Mouse (Mus musculus): Measurements from ENCODE around the gene Aspscr1. TPM values are rescaled to one million over a fixed set of nuclear protein-coding genes. Genes with fewer than 3 reads are reported as not detected.

Gene Aspscr1
- total and polyA plus RNA-seq, 3 experiments = 35.2 to 38.6 (median 38.3) TPM

DNA sequence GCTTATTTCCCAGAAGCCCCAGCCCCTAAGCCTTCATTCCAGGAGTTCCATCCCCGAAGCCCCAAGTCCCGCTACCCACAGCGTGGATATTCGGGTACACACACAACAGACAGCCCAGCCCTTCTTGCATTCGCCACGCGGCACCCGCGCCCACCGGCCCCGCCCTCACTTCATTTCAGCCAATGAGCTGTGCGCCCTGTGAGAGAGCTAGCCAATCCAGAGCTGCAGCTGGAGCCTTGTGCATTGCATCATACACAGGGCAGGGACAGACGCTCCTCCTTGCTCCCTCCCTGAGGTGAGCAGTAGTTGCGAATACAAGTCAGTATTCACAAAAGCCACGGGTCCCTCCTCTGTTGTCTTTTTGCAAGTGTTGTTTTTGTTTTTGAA is 29.2 kb upstream of the Aspscr1 start, which contains the start of gene Pycr1:
Gene Pycr1, minus strand, starts transcription at position 169 of the 387 bp plus-strand sequence.
- intact Hi-C loops (cut with DNase I) = no loop called here
- peak within 1 kb of the TSS; percentile 59 for H3K4me3 ChIP-seq

DNA sequence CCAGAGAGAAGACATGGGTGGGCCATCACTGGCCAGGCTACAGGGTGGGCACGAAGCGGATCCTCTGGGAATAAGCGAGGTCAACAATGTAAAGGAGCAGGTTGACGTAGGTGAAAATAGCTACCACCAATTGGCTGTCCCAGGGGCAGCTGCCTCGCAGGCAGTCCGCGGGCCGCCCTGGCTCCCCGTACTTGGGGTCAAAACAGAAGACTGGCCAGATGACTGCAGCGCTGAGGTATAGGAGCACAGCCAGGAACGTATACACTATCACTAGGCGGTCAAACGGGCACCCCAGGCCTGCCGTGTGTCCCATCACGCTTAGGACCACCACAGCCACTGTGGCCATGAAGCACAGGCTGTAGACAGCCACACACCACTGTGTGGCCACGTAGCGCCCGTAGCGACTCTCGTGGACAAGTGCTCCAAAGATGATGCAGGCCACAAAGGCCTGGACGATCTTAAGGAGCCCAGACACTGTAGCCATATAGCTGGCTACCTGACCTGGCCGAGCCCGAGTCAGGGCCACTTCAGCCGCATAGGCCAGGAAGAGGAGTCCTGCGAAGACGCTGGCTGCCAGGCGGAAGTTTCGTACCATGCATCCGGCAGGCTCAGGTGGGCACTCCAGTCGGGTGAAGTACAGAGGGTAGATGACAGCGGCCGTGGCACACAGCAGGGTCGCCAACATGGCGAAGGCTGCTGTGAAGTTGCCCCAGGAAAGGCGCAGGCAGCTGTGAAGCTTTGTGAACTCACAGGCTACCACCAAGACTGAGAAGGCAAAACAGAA is 25.5 kb upstream of the Aspscr1 start:
- H3K4me1 ChIP-seq (ENCODE audit: control insufficient read depth, insufficient read depth, low read length) = peaks cover 2% of the 10 kb centered on the region; the same call in 1 of the 2 replicates
- 58% methylated on average over 35 of the region's 35 CpGs for WGBS
- peak overlapping the region; percentile 88 for H3K27ac ChIP-seq
- peak overlapping the region; percentile 62 for H3K4me3 ChIP-seq
- H3K9ac ChIP-seq (ENCODE audit: low read depth, low read length) = peak overlapping the region; percentile 82
- no peaks in the 10 kb centered on the region for H3K79me2 ChIP-seq (replicated peaks; ENCODE audit: control insufficient read depth, insufficient read depth, low read length)
- H3K36me3 ChIP-seq (ENCODE audit: control insufficient read depth, insufficient read depth, low read length) = no peaks in the 10 kb centered on the region; the same call in 1 of the 2 replicates
- no peaks in the 10 kb centered on the region for H3K27me3 ChIP-seq (ENCODE audit: control insufficient read depth, insufficient read depth, low read length)
- intact Hi-C loops (cut with DNase I) = no loop called here
- no peak for DNase-seq
- no peak for TF ChIP-seq EP300 (IDR thresholded peaks at IDR 0.05; ENCODE audit: insufficient read depth, low read depth, low read length)
- no peak; the same call in 1 of the 2 replicates for TF ChIP-seq POLR2A (IDR thresholded peaks at IDR 0.05; ENCODE audit: insufficient read depth, low read depth, low read length)

More for the DNA sequence above, 29.2 kb upstream of the Aspscr1 start, which contains the start of gene Pycr1:
- WGBS = under 1% methylated on average over 15 of the region's 15 CpGs
- Histone ChIP-seq H3K36me3 (ENCODE audit: control insufficient read depth, insufficient read depth, low read length) (no peaks in the 10 kb centered on the region), H3K79me2 (replicated peaks; ENCODE audit: control insufficient read depth, insufficient read depth, low read length) (no peaks in the 10 kb centered on the region), H3K4me1 (ENCODE audit: control insufficient read depth, insufficient read depth, low read length) (peaks cover 2% of the 10 kb centered on the region; the same call in 1 of the 2 replicates), H3K9ac (ENCODE audit: low read depth, low read length) (peak within 1 kb of the TSS; percentile 7), H3K27me3 (ENCODE audit: control insufficient read depth, insufficient read depth, low read length) (no peaks in the 10 kb centered on the region), H3K27ac (no peak within 1 kb of the TSS)
- TF ChIP-seq EP300 (IDR thresholded peaks at IDR 0.05; ENCODE audit: insufficient read depth, low read depth, low read length) = no peak
- no peak for TF ChIP-seq CTCF (IDR thresholded peaks at IDR 0.05)
- TF ChIP-seq POLR2A (IDR thresholded peaks at IDR 0.05; ENCODE audit: insufficient read depth, low read depth, low read length) = peak; percentile 56
- DNase-seq = peak; percentile 93 to 95

DNA sequence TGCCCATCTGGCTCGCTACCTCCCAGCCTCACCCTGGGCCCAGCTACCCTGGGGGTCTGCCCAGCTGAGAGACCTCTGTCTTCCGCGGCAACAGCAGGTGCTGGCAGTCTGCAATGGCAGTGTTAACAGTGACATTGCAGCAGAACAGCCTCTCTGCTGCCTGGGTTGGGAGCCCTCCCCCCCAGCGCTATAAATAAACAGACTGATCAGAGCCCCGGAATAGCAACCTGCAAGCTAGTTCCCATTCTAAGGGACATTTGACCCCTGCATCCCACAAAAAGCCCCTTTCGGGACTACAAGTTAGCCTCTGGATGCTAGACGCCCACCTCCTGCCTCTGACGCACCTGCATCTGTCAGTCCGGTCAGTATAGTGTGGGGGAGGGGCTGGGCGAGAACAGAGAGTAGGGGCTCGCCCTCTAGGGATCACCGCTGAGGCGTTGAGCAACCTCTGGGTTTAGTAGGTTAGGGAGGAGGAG is 24.7 kb upstream of the Aspscr1 start, which contains the start of gene Myadml2:
Gene Myadml2, minus strand, starts transcription at position 158 of the 476 bp plus-strand sequence.
- Histone ChIP-seq H3K27me3 (ENCODE audit: control insufficient read depth, insufficient read depth, low read length) (no peaks in the 10 kb centered on the region), H3K9ac (ENCODE audit: low read depth, low read length) (peak within 1 kb of the TSS; percentile 82), H3K79me2 (replicated peaks; ENCODE audit: control insufficient read depth, insufficient read depth, low read length) (no peaks in the 10 kb centered on the region), H3K4me1 (ENCODE audit: control insufficient read depth, insufficient read depth, low read length) (peaks cover 2% of the 10 kb centered on the region; the same call in 1 of the 2 replicates), H3K27ac (peak within 1 kb of the TSS; percentile 88), H3K4me3 (peak within 1 kb of the TSS; percentile 62), H3K36me3 (ENCODE audit: control insufficient read depth, insufficient read depth, low read length) (no peaks in the 10 kb centered on the region; the same call in 1 of the 2 replicates)
- 7% methylated on average over 13 of the region's 13 CpGs for WGBS
- TF ChIP-seq POLR2A (IDR thresholded peaks at IDR 0.05; ENCODE audit: insufficient read depth, low read depth, low read length) (peak; percentile 74; the same call in 1 of the 2 replicates), EP300 (IDR thresholded peaks at IDR 0.05; ENCODE audit: insufficient read depth, low read depth, low read length) (no peak), CTCF (IDR thresholded peaks at IDR 0.05) (no peak)
- intact Hi-C loops (cut with DNase I) = no loop called here
- peak; percentile 69 to 73 for DNase-seq

DNA sequence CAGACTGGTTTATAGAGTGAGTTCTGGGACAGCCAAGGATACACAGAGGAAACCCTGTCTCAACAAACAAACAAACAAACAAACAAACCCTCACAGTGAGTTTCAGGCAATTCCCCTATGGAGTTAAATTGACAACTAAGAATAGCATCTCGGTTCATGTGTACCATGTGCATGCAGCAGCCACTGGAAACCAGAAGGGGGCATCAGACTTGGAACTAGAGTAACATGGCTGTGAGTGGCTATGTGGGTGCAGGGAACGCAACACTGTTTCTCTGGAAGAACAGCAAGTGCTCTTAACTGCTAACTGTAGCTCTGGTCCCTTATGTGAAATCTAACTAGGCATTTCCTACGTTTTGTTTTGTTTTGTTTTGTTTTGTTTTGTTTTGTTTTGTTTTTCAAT is 20.9 kb upstream of the Aspscr1 start:
- Histone ChIP-seq H3K9ac (ENCODE audit: low read depth, low read length) (no peak overlapping the region), H3K4me1 (ENCODE audit: control insufficient read depth, insufficient read depth, low read length) (no peaks in the 10 kb centered on the region), H3K36me3 (ENCODE audit: control insufficient read depth, insufficient read depth, low read length) (no peaks in the 10 kb centered on the region; the same call in 1 of the 2 replicates), H3K27ac (no peak overlapping the region), H3K79me2 (replicated peaks; ENCODE audit: control insufficient read depth, insufficient read depth, low read length) (no peaks in the 10 kb centered on the region), H3K27me3 (ENCODE audit: control insufficient read depth, insufficient read depth, low read length) (no peaks in the 10 kb centered on the region), H3K4me3 (no peak overlapping the region)
- intact Hi-C loops (cut with DNase I) = no loop called here
- DNase-seq = no peak
- TF ChIP-seq CTCF (IDR thresholded peaks at IDR 0.05) (peak; percentile 49), POLR2A (IDR thresholded peaks at IDR 0.05; ENCODE audit: insufficient read depth, low read depth, low read length) (no peak), EP300 (IDR thresholded peaks at IDR 0.05; ENCODE audit: insufficient read depth, low read depth, low read length) (no peak)
- 57% methylated on average over 3 of the region's 3 CpGs for WGBS

DNA sequence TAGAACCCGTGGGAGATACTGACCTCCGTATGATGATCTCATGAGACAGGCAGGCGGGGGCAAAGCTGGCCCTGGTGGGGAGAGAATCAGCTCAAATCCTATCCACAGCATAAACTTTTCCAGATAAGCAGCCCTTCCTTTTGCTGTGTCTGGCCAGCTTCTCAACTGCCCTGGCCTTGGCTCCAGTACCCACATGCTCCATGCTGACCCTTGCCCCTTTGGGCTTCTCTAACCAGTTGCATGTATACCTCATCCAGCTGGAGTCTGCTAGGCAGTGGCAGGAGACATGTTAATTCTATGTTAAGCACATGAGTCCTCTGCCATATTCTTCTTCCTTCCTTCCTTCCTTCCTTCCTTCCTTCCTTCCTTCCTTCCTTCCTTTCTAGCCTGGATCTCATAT is 18.0 kb upstream of the Aspscr1 start:
- H3K4me3 ChIP-seq = no peak overlapping the region
- no peaks in the 10 kb centered on the region for H3K79me2 ChIP-seq (replicated peaks; ENCODE audit: control insufficient read depth, insufficient read depth, low read length)
- no peak overlapping the region for H3K9ac ChIP-seq (ENCODE audit: low read depth, low read length)
- H3K36me3 ChIP-seq (ENCODE audit: control insufficient read depth, insufficient read depth, low read length) = no peaks in the 10 kb centered on the region
- no peak overlapping the region for H3K27ac ChIP-seq
- DNase-seq = no peak
- H3K4me1 ChIP-seq (ENCODE audit: control insufficient read depth, insufficient read depth, low read length) = no peaks in the 10 kb centered on the region
- peaks cover 3% of the 10 kb centered on the region for H3K27me3 ChIP-seq (ENCODE audit: control insufficient read depth, insufficient read depth, low read length)
- WGBS = 60% methylated on average over 3 of the region's 3 CpGs
- intact Hi-C loops (cut with DNase I) = no loop called here
- TF ChIP-seq CTCF (IDR thresholded peaks at IDR 0.05) (no peak), POLR2A (IDR thresholded peaks at IDR 0.05; ENCODE audit: insufficient read depth, low read depth, low read length) (no peak), EP300 (IDR thresholded peaks at IDR 0.05; ENCODE audit: insufficient read depth, low read depth, low read length) (no peak)

DNA sequence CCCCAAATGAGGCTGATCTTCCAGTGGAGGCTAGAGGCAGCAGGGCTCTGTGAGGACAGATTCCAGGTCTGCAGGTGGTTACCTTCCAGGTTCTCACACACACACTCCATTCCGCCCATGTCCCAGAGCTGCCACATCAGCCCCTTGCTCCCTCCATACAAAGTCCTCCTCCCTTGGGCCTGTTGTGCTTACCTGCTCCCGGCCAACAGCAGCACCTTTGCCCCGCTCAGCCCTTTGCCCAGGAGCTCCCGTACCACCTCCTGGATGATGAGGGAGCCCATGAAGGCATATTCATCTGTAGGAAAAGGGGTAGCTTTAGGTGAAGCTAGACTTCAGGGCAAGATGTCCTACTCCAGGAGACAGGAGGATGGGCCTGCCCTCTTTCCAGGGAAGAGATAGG is 15.5 kb upstream of the Aspscr1 start:
- intact Hi-C loops (cut with DNase I) = no loop called here
- Histone ChIP-seq H3K4me3 (no peak overlapping the region), H3K79me2 (replicated peaks; ENCODE audit: control insufficient read depth, insufficient read depth, low read length) (no peaks in the 10 kb centered on the region), H3K9ac (ENCODE audit: low read depth, low read length) (no peak overlapping the region), H3K36me3 (ENCODE audit: control insufficient read depth, insufficient read depth, low read length) (no peaks in the 10 kb centered on the region), H3K27ac (no peak overlapping the region), H3K4me1 (ENCODE audit: control insufficient read depth, insufficient read depth, low read length) (peaks cover 1% of the 10 kb centered on the region; the same call in 1 of the 2 replicates), H3K27me3 (ENCODE audit: control insufficient read depth, insufficient read depth, low read length) (peaks cover 21% of the 10 kb centered on the region)
- 80% methylated on average over 4 of the region's 4 CpGs for WGBS
- no peak for TF ChIP-seq EP300 (IDR thresholded peaks at IDR 0.05; ENCODE audit: insufficient read depth, low read depth, low read length)
- TF ChIP-seq POLR2A (IDR thresholded peaks at IDR 0.05; ENCODE audit: insufficient read depth, low read depth, low read length) = no peak
- DNase-seq = no peak
